Mouse (Mus musculus): ENCODE data around the gene Olfr764-ps1. TPM values are rescaled to one million over a fixed set of nuclear protein-coding genes. Genes with fewer than 3 reads are reported as not detected.

Gene Olfr764-ps1
- total RNA-seq, 1 experiment from 2014 or later, result not detected

Other genes starting within 250 kb of the Olfr764-ps1 start
- gene Mmp19, start 249.0 kb downstream of the Olfr764-ps1 start, total RNA-seq (2017), result 0.53 to 10.5 TPM (median 2.5 TPM) in 3 replicates
- 73.0 to 91.5 TPM (median 73.5 TPM) in 3 replicates for gene Dnajc14, start 235.8 kb downstream of the Olfr764-ps1 start, total RNA-seq (2017)
- 1.1 to 2.5 TPM (median 2.0 TPM) in 3 replicates for gene Tmem198b, start 235.5 kb downstream of the Olfr764-ps1 start, total RNA-seq (2017)
- gene Sarnp, start 222.6 kb downstream of the Olfr764-ps1 start, total RNA-seq (2017), result 151 to 244 TPM (median 182 TPM) in 3 replicates
- 72.1 to 86.7 TPM (median 76.6 TPM) in 3 replicates for gene Ormdl2, start 218.3 kb downstream of the Olfr764-ps1 start, total RNA-seq (2017)
- gene Gdf11, start 148.2 kb downstream of the Olfr764-ps1 start, total RNA-seq (2017), result 0.57 to 3.8 TPM (median 1.8 TPM) in 3 replicates
- gene Cd63, start 138.9 kb downstream of the Olfr764-ps1 start, total RNA-seq (2017), result 12.1 to 26.5 TPM (median 22.9 TPM) in 3 replicates
- 1.5 to 7.6 TPM in 2 of 3 replicates, not detected in the other for gene Rdh5, start 117.0 kb downstream of the Olfr764-ps1 start, total RNA-seq (2017)
- 110 to 127 TPM (median 111 TPM) in 3 replicates for gene Bloc1s1, start 115.9 kb downstream of the Olfr764-ps1 start, total RNA-seq (2017)
- 0.19 to 0.53 TPM in 2 of 3 replicates, not detected in the other for gene Itga7, start 106.1 kb downstream of the Olfr764-ps1 start, total RNA-seq (2017)
- not detected in 3 replicates for gene Mettl7b, start 78.9 kb downstream of the Olfr764-ps1 start, total RNA-seq (2017)
- gene Olfr9, start 50.5 kb downstream of the Olfr764-ps1 start, total RNA-seq (2017), result not detected in 3 replicates
- not detected in 3 replicates for gene Olfr763, start 29.1 kb downstream of the Olfr764-ps1 start, total RNA-seq (2017)
- gene Olfr765, start 10.1 kb upstream of the Olfr764-ps1 start, total RNA-seq (2017), result not detected in 3 replicates
- gene Olfr766-ps1, start 29.1 kb upstream of the Olfr764-ps1 start, total RNA-seq (2017), result not detected in 3 replicates
- not detected in 3 replicates for gene Olfr767, start 43.0 kb upstream of the Olfr764-ps1 start, total RNA-seq (2017)
- not detected in 3 replicates for gene Olfr768, start 59.5 kb upstream of the Olfr764-ps1 start, total RNA-seq (2017)
- not detected in 3 replicates for gene Olfr769, start 78.0 kb upstream of the Olfr764-ps1 start, total RNA-seq (2017)
- gene Olfr770, start 99.1 kb upstream of the Olfr764-ps1 start, total RNA-seq (2017), result not detected in 3 replicates
- gene Olfr771, start 124.9 kb upstream of the Olfr764-ps1 start, total RNA-seq (2017), result not detected in 3 replicates
- not detected in 3 replicates for gene Olfr772, start 138.0 kb upstream of the Olfr764-ps1 start, total RNA-seq (2017)
- not detected in 3 replicates for gene Olfr773, start 147.5 kb upstream of the Olfr764-ps1 start, total RNA-seq (2017)
- gene Olfr774, start 196.3 kb upstream of the Olfr764-ps1 start, total RNA-seq (2017), result not detected in 3 replicates
- gene Olfr775, start 208.5 kb upstream of the Olfr764-ps1 start, total RNA-seq (2017), result not detected in 3 replicates
- gene Olfr776, start 219.2 kb upstream of the Olfr764-ps1 start, total RNA-seq (2017), result not detected in 3 replicates
- not detected in 3 replicates for gene Olfr777, start 231.6 kb upstream of the Olfr764-ps1 start, total RNA-seq (2017)